Mouse (Mus musculus): ENCODE data around the gene Pebp1. TPM values are rescaled to one million over a fixed set of nuclear protein-coding genes. Genes with fewer than 3 reads are reported as not detected.

The Pebp1 gene
- polyA plus RNA-seq, 1 experiment from 2014 or later, result 174 TPM

- H3K27ac ChIP-seq (ENCODE audit: low read length), result peak overlapping the region; percentile 44; the same call in 1 of the 2 replicates
- no peak overlapping the region for H3K4me2 ChIP-seq (ENCODE audit: low read depth, low read length)
- no peaks in the 10 kb centered on the region for H3K9me3 ChIP-seq (replicated peaks; ENCODE audit: control insufficient read depth, low read length)
- H3K27me3 ChIP-seq (ENCODE audit: control insufficient read depth, insufficient read depth, low read depth, low read length), result no peaks in the 10 kb centered on the region
- H3K36me3 ChIP-seq (ENCODE audit: control insufficient read depth, insufficient read depth), result peaks cover 2% of the 10 kb centered on the region; the same call in 1 of the 2 replicates
- WGBS (ENCODE audit: insufficient replicate concordance), result 40% methylated on average over 4 of the region's 4 CpGs
- no peaks in the 10 kb centered on the region for H3K4me1 ChIP-seq (ENCODE audit: control insufficient read depth, low read depth, low read length)
- no peak overlapping the region for H3K4me3 ChIP-seq (ENCODE audit: low read depth, low read length)
- no peak for ATAC-seq (ENCODE audit: low read depth)
- H3K9ac ChIP-seq (ENCODE audit: low read depth, low read length), result no peak overlapping the region
Observed at GRCm38 (mm10) chr5:117279669-117280050, 7.8 kb downstream of the Pebp1 start.

GRCm38 (mm10) chr5:117278809-117279668 lies 8.4 kb downstream of the Pebp1 start:
- WGBS (ENCODE audit: insufficient replicate concordance), result 72% methylated on average over 15 of the region's 15 CpGs
- Histone ChIP-seq H3K4me1 (ENCODE audit: control insufficient read depth, low read depth, low read length) (no peaks in the 10 kb centered on the region), H3K27ac (ENCODE audit: low read length) (peak overlapping the region; percentile 66), H3K36me3 (ENCODE audit: control insufficient read depth, insufficient read depth) (peaks cover 4% of the 10 kb centered on the region), H3K9me3 (replicated peaks; ENCODE audit: control insufficient read depth, low read length) (no peaks in the 10 kb centered on the region), H3K9ac (ENCODE audit: low read depth, low read length) (no peak overlapping the region), H3K4me2 (ENCODE audit: low read depth, low read length) (0 out of 2 replicates have a peak overlapping the region, but pooled peaks have one; percentile 13), H3K27me3 (ENCODE audit: control insufficient read depth, insufficient read depth, low read depth, low read length) (no peaks in the 10 kb centered on the region), H3K4me3 (ENCODE audit: low read depth, low read length) (no peak overlapping the region)
- ATAC-seq (ENCODE audit: low read depth), result peak; percentile 81

GRCm38 (mm10) chr5:117277784-117278183 lies 9.6 kb downstream of the Pebp1 start:
- 92% methylated on average over 6 of the region's 6 CpGs for WGBS (ENCODE audit: insufficient replicate concordance)
- Histone ChIP-seq H3K4me1 (ENCODE audit: control insufficient read depth, low read depth, low read length) (no peaks in the 10 kb centered on the region), H3K27me3 (ENCODE audit: control insufficient read depth, insufficient read depth, low read depth, low read length) (no peaks in the 10 kb centered on the region), H3K9ac (ENCODE audit: low read depth, low read length) (no peak overlapping the region), H3K27ac (ENCODE audit: low read length) (no peak overlapping the region), H3K4me3 (ENCODE audit: low read depth, low read length) (no peak overlapping the region), H3K36me3 (ENCODE audit: control insufficient read depth, insufficient read depth) (peaks cover 7% of the 10 kb centered on the region), H3K9me3 (replicated peaks; ENCODE audit: control insufficient read depth, low read length) (no peaks in the 10 kb centered on the region), H3K4me2 (ENCODE audit: low read depth, low read length) (no peak overlapping the region)
- no peak for ATAC-seq (ENCODE audit: low read depth)

- no peaks in the 10 kb centered on the region for H3K27me3 ChIP-seq (ENCODE audit: control insufficient read depth, insufficient read depth, low read depth, low read length)
- 59% methylated on average over 5 of the region's 5 CpGs for WGBS (ENCODE audit: insufficient replicate concordance)
- H3K36me3 ChIP-seq (ENCODE audit: control insufficient read depth, insufficient read depth), result peaks cover 12% of the 10 kb centered on the region
- no peak overlapping the region for H3K4me3 ChIP-seq (ENCODE audit: low read depth, low read length)
- H3K4me2 ChIP-seq (ENCODE audit: low read depth, low read length), result no peak overlapping the region
- no peak overlapping the region for H3K27ac ChIP-seq (ENCODE audit: low read length)
- no peak for ATAC-seq (ENCODE audit: low read depth)
- no peaks in the 10 kb centered on the region for H3K9me3 ChIP-seq (replicated peaks; ENCODE audit: control insufficient read depth, low read length)
- H3K9ac ChIP-seq (ENCODE audit: low read depth, low read length), result no peak overlapping the region
- H3K4me1 ChIP-seq (ENCODE audit: control insufficient read depth, low read depth, low read length), result no peaks in the 10 kb centered on the region
Observed at GRCm38 (mm10) chr5:117274817-117275216, 12.6 kb downstream of the Pebp1 start.

- H3K4me2 ChIP-seq (ENCODE audit: low read depth, low read length), result no peak overlapping the region
- no peaks in the 10 kb centered on the region for H3K27me3 ChIP-seq (ENCODE audit: control insufficient read depth, insufficient read depth, low read depth, low read length)
- H3K4me3 ChIP-seq (ENCODE audit: low read depth, low read length), result no peak overlapping the region
- H3K4me1 ChIP-seq (ENCODE audit: control insufficient read depth, low read depth, low read length), result no peaks in the 10 kb centered on the region
- H3K27ac ChIP-seq (ENCODE audit: low read length), result no peak overlapping the region
- H3K36me3 ChIP-seq (ENCODE audit: control insufficient read depth, insufficient read depth), result peaks cover 12% of the 10 kb centered on the region
- no peak overlapping the region for H3K9ac ChIP-seq (ENCODE audit: low read depth, low read length)
- no peak for ATAC-seq (ENCODE audit: low read depth)
- 90% methylated on average over 14 of the region's 14 CpGs for WGBS (ENCODE audit: insufficient replicate concordance)
- no peaks in the 10 kb centered on the region for H3K9me3 ChIP-seq (replicated peaks; ENCODE audit: control insufficient read depth, low read length)
Observed at GRCm38 (mm10) chr5:117271945-117272344, 15.5 kb downstream of the Pebp1 start.

GRCm38 (mm10) chr5:117269395-117269794 lies 18.0 kb downstream of the Pebp1 start:
- Histone ChIP-seq H3K9me3 (replicated peaks; ENCODE audit: control insufficient read depth, low read length) (no peaks in the 10 kb centered on the region), H3K9ac (ENCODE audit: low read depth, low read length) (no peak overlapping the region), H3K27me3 (ENCODE audit: control insufficient read depth, insufficient read depth, low read depth, low read length) (no peaks in the 10 kb centered on the region), H3K4me3 (ENCODE audit: low read depth, low read length) (no peak overlapping the region), H3K4me2 (ENCODE audit: low read depth, low read length) (no peak overlapping the region), H3K36me3 (ENCODE audit: control insufficient read depth, insufficient read depth) (peaks cover 29% of the 10 kb centered on the region), H3K4me1 (ENCODE audit: control insufficient read depth, low read depth, low read length) (no peaks in the 10 kb centered on the region), H3K27ac (ENCODE audit: low read length) (no peak overlapping the region)
- WGBS (ENCODE audit: insufficient replicate concordance), result 91% methylated on average over 12 of the region's 12 CpGs
- ATAC-seq (ENCODE audit: low read depth), result no peak

- Histone ChIP-seq H3K4me3 (ENCODE audit: low read depth, low read length) (no peak overlapping the region), H3K4me1 (ENCODE audit: control insufficient read depth, low read depth, low read length) (no peaks in the 10 kb centered on the region), H3K27me3 (ENCODE audit: control insufficient read depth, insufficient read depth, low read depth, low read length) (no peaks in the 10 kb centered on the region), H3K9me3 (replicated peaks; ENCODE audit: control insufficient read depth, low read length) (no peaks in the 10 kb centered on the region), H3K27ac (ENCODE audit: low read length) (no peak overlapping the region), H3K9ac (ENCODE audit: low read depth, low read length) (no peak overlapping the region), H3K36me3 (ENCODE audit: control insufficient read depth, insufficient read depth) (peaks cover 28% of the 10 kb centered on the region), H3K4me2 (ENCODE audit: low read depth, low read length) (no peak overlapping the region)
- ATAC-seq (ENCODE audit: low read depth), result no peak
- WGBS (ENCODE audit: insufficient replicate concordance), result 69% methylated on average over 5 of the region's 5 CpGs
Observed at GRCm38 (mm10) chr5:117268749-117269148, 18.7 kb downstream of the Pebp1 start.

GRCm38 (mm10) chr5:117267913-117268312 lies 19.5 kb downstream of the Pebp1 start:
- 76% methylated on average over 14 of the region's 14 CpGs for WGBS (ENCODE audit: insufficient replicate concordance)
- H3K4me2 ChIP-seq (ENCODE audit: low read depth, low read length), result no peak overlapping the region
- no peaks in the 10 kb centered on the region; the same call in 1 of the 2 replicates for H3K9me3 ChIP-seq (replicated peaks; ENCODE audit: control insufficient read depth, low read length)
- no peak overlapping the region for H3K4me3 ChIP-seq (ENCODE audit: low read depth, low read length)
- no peaks in the 10 kb centered on the region for H3K27me3 ChIP-seq (ENCODE audit: control insufficient read depth, insufficient read depth, low read depth, low read length)
- no peak overlapping the region for H3K9ac ChIP-seq (ENCODE audit: low read depth, low read length)
- H3K4me1 ChIP-seq (ENCODE audit: control insufficient read depth, low read depth, low read length), result no peaks in the 10 kb centered on the region
- H3K36me3 ChIP-seq (ENCODE audit: control insufficient read depth, insufficient read depth), result peaks cover 34% of the 10 kb centered on the region
- H3K27ac ChIP-seq (ENCODE audit: low read length), result no peak overlapping the region
- no peak for ATAC-seq (ENCODE audit: low read depth)

- H3K4me1 ChIP-seq (ENCODE audit: control insufficient read depth, low read depth, low read length), result no peaks in the 10 kb centered on the region
- no peak overlapping the region for H3K27ac ChIP-seq (ENCODE audit: low read length)
- H3K4me2 ChIP-seq (ENCODE audit: low read depth, low read length), result no peak overlapping the region
- 69% methylated on average over 5 of the region's 5 CpGs for WGBS (ENCODE audit: insufficient replicate concordance)
- H3K9ac ChIP-seq (ENCODE audit: low read depth, low read length), result no peak overlapping the region
- H3K27me3 ChIP-seq (ENCODE audit: control insufficient read depth, insufficient read depth, low read depth, low read length), result no peaks in the 10 kb centered on the region
- ATAC-seq (ENCODE audit: low read depth), result no peak
- H3K9me3 ChIP-seq (replicated peaks; ENCODE audit: control insufficient read depth, low read length), result no peaks in the 10 kb centered on the region; the same call in 1 of the 2 replicates
- no peak overlapping the region for H3K4me3 ChIP-seq (ENCODE audit: low read depth, low read length)
- peaks cover 46% of the 10 kb centered on the region for H3K36me3 ChIP-seq (ENCODE audit: control insufficient read depth, insufficient read depth)
Observed at GRCm38 (mm10) chr5:117264701-117265100, 22.7 kb downstream of the Pebp1 start.
